Mouse (Mus musculus) neural tube, embryonic 13.5 days (tissue): Measurements from ENCODE around the gene Fastk. TPM values are rescaled to one million over a fixed set of nuclear protein-coding genes. Genes with fewer than 3 reads are reported as not detected.

Source experiments
- ATAC-seq: fragments of 200-750 bp; cut with Nextera tagmentation; 2 replicates; pipeline ENCODE4 v1.8.0; 2017; ENCODE audit warnings: low read depth, mild to moderate bottlenecking, moderate TSS enrichment, moderate library complexity
- H3K27ac ChIP-seq: fragments of 300-500 bp; sonication (generic); replicated peaks from 2 replicates; pipeline ENCODE4 v1.5.1; 2015; ENCODE audit warnings: moderate library complexity, mild to moderate bottlenecking, inconsistent platforms
- H3K27me3 ChIP-seq: fragments of 300-500 bp; sonication (generic); 2 replicates; pipeline ENCODE4 v1.6.1; 2015; ENCODE audit warnings: mild to moderate bottlenecking, inconsistent platforms
- H3K36me3 ChIP-seq: fragments of 300-500 bp; sonication (generic); 2 replicates; pipeline ENCODE4 v1.6.1; 2015; ENCODE audit warnings: mild to moderate bottlenecking, inconsistent platforms
- H3K4me1 ChIP-seq: fragments of 300-500 bp; sonication (generic); replicated peaks from 2 replicates; pipeline ENCODE4 v1.6.1; 2015; ENCODE audit warnings: inconsistent platforms
- H3K4me2 ChIP-seq: fragments of 300-500 bp; sonication (generic); 2 replicates; pipeline ENCODE4 v1.6.1; 2015; ENCODE audit warnings: inconsistent platforms, mild to moderate bottlenecking, moderate library complexity
- H3K4me3 ChIP-seq: fragments of 300-500 bp; sonication (generic); 2 replicates; pipeline ENCODE4 v1.5.1; 2015; ENCODE audit warnings: mild to moderate bottlenecking, inconsistent platforms
- H3K9ac ChIP-seq: fragments of 300-500 bp; sonication (generic); 2 replicates; pipeline ENCODE4 v1.6.1; 2015; ENCODE audit warnings: moderate library complexity, mild to moderate bottlenecking, inconsistent platforms
- H3K9me3 ChIP-seq: fragments of 300-500 bp; sonication (generic); 2 replicates; pipeline ENCODE4 v1.6.1; 2016; ENCODE audit warnings: inconsistent platforms
- WGBS: fragments of 180-500 bp; shearing (Covaris S2); methylation state at CpG from one replicate; pipeline ENCODE4 v1.1.7; 2015; 5-methylcytosine and 5-hydroxymethylcytosine counted together
- polyA plus RNA-seq: library from polyadenylated mRNA; unstranded; fragments of >200 nt; fragmentation: Nextera tagmentation; extraction: Ambion mirVana; gene quantifications from 2 replicates; pipeline ENCODE4 v1.2.1, GENCODE M21; 2015

Fastk gene
- 89.4 and 102 TPM in 2 replicates for polyA plus RNA-seq

DNA sequence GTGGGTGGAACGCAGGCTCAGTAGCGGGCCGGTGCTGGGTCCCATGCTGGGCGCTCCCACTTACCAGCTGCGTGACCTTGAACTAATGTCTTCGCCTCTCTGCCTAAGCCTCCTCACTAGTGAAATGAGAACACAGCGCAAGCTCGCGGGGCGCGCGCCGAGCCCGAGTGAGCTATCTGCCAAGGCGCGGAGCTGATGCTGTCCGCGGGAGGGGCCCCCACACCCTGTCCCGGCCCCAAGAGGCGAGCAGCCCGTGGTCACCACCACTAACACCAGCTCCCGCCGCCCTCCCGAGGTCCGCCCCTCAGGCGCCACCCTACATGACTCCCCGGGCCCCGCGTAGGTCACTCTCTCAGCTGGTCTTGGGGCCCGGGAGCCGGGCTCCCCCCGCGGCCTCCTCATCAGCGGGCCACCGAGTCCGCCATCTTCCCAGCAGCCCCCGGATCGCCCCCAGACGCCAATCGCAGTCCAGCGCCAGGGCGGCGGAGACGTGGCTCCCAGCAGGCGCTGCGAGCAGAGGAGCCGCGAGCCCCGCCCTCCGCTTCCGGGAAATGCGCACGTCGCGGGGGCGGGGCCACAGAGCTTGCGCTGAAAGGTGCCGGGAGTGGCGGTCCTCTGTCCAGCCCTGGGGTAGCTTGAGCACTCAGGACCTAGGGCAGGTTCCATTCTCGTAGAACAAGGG lies at the start of gene Fastk:
TSS of gene Fastk (minus strand) at position 542 of the 682 bp plus-strand sequence.
- Histone ChIP-seq H3K27ac (peak within 1 kb of the TSS; percentile 89), H3K9ac (peak within 1 kb of the TSS; percentile 92), H3K27me3 (no peaks in the 10 kb centered on the region), H3K36me3 (peaks cover 39% of the 10 kb centered on the region), H3K4me2 (peak within 1 kb of the TSS; percentile 97), H3K4me1 (peaks cover 38% of the 10 kb centered on the region), H3K9me3 (no peaks in the 10 kb centered on the region), H3K4me3 (peak within 1 kb of the TSS; percentile 86)
- peak; percentile 79 for ATAC-seq
- WGBS: under 1% methylated on average over 60 of the region's 60 CpGs

GRCm38 (mm10) chr5:24492546-24493285 lies 47.6 kb upstream of the Fastk start:
- Histone ChIP-seq H3K36me3 (peaks cover 86% of the 10 kb centered on the region), H3K4me1 (peaks cover 93% of the 10 kb centered on the region), H3K4me2 (no peak overlapping the region), H3K4me3 (no peak overlapping the region), H3K27ac (no peak overlapping the region), H3K27me3 (no peaks in the 10 kb centered on the region), H3K9ac (no peak overlapping the region), H3K9me3 (no peaks in the 10 kb centered on the region)
- ATAC-seq: no peak
- 84% methylated on average over 16 of the region's 16 CpGs for WGBS

- Histone ChIP-seq H3K9me3 (no peaks in the 10 kb centered on the region), H3K4me1 (peaks cover 93% of the 10 kb centered on the region), H3K27ac (peak overlapping the region; percentile 90), H3K27me3 (no peaks in the 10 kb centered on the region), H3K4me2 (no peak overlapping the region), H3K36me3 (peaks cover 82% of the 10 kb centered on the region), H3K4me3 (no peak overlapping the region), H3K9ac (no peak overlapping the region)
- ATAC-seq: peak; percentile 58
- 17% methylated on average over 14 of the region's 14 CpGs for WGBS
Observed at GRCm38 (mm10) chr5:24490413-24490920, 45.4 kb upstream of the Fastk start.

DNA sequence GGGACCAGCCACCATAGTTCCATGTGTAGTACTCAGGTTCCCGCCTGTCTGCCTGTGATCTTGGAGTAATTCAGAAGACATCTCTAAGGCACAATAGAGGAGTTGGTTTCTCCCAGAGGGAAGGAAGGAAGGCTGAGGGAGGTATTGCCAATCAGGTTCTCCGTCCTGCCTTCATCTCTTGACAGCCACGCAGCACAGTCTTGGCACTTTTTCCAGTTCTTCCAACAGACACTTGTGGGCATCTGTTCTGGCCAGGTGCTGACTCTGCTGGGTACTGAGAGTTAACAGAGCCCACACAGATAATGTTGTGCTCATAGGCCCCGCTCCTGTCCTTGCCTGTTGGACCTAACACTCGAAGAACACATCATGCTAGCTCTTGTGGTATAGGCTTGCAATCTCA lies 41.7 kb upstream of the Fastk start:
- Histone ChIP-seq H3K9ac (no peak overlapping the region), H3K4me2 (no peak overlapping the region), H3K9me3 (no peaks in the 10 kb centered on the region), H3K27ac (peak overlapping the region; percentile 91; the same call in 1 of the 2 replicates), H3K36me3 (peaks cover 76% of the 10 kb centered on the region), H3K4me1 (peaks cover 94% of the 10 kb centered on the region), H3K4me3 (no peak overlapping the region), H3K27me3 (no peaks in the 10 kb centered on the region)
- WGBS: 89% methylated on average over 5 of the region's 5 CpGs
- no peak for ATAC-seq

GRCm38 (mm10) chr5:24486097-24486496 lies 41.0 kb upstream of the Fastk start:
- no peak overlapping the region for H3K4me2 ChIP-seq

GRCm38 (mm10) chr5:24484963-24485362 lies 39.9 kb upstream of the Fastk start:
- H3K9ac ChIP-seq: peak overlapping the region; percentile 55; the same call in 1 of the 2 replicates
- 13% methylated on average over 22 of the region's 22 CpGs for WGBS
- H3K4me2 ChIP-seq: peak overlapping the region; percentile 51
- H3K27ac ChIP-seq: peak overlapping the region; percentile 91
- peak; percentile 60 for ATAC-seq
- H3K9me3 ChIP-seq: no peaks in the 10 kb centered on the region
- peak overlapping the region; percentile 25 for H3K4me3 ChIP-seq
- peaks cover 96% of the 10 kb centered on the region for H3K4me1 ChIP-seq
- H3K27me3 ChIP-seq: no peaks in the 10 kb centered on the region
- H3K36me3 ChIP-seq: peaks cover 74% of the 10 kb centered on the region

More at GRCm38 (mm10) chr5:24486097-24486496, 41.0 kb upstream of the Fastk start:
- Histone ChIP-seq H3K36me3 (peaks cover 74% of the 10 kb centered on the region), H3K4me3 (no peak overlapping the region), H3K9me3 (no peaks in the 10 kb centered on the region), H3K4me1 (peaks cover 94% of the 10 kb centered on the region), H3K27ac (peak overlapping the region; percentile 91), H3K9ac (no peak overlapping the region), H3K27me3 (no peaks in the 10 kb centered on the region)
- ATAC-seq: no peak
- WGBS: 2% methylated on average over 8 of the region's 8 CpGs

DNA sequence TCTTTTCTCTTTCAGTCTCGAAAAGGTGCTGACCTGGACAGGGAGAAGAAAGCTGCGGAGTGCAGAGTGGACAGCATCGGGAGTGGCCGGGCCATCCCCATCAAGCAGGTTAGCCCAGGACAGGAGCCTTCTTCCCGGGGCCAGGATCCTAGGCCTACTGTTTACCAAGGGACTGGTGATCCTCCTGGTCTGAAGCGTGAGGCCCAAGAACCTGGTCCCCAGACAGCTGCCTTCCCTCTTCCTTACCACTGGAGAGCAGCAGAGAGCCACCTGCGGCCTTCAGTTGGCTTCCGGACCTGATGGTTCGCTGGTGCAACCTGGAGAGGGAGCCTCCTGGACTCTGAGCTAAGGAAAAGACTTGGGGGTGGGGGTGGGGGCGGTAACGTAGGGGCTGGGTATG lies 38.2 kb upstream of the Fastk start:
- ATAC-seq: peak; percentile 5; the same call in 1 of the 2 replicates
- H3K9me3 ChIP-seq: no peaks in the 10 kb centered on the region
- H3K27me3 ChIP-seq: no peaks in the 10 kb centered on the region
- no peak overlapping the region for H3K4me3 ChIP-seq
- peak overlapping the region; percentile 42; the same call in 1 of the 2 replicates for H3K27ac ChIP-seq
- H3K4me2 ChIP-seq: no peak overlapping the region
- peak overlapping the region; percentile 27; the same call in 1 of the 2 replicates for H3K9ac ChIP-seq
- peaks cover 79% of the 10 kb centered on the region for H3K4me1 ChIP-seq
- 25% methylated on average over 11 of the region's 11 CpGs for WGBS
- H3K36me3 ChIP-seq: peaks cover 73% of the 10 kb centered on the region

- Histone ChIP-seq H3K9me3 (no peaks in the 10 kb centered on the region), H3K36me3 (peaks cover 73% of the 10 kb centered on the region), H3K27ac (peak overlapping the region; percentile 42), H3K4me2 (no peak overlapping the region), H3K9ac (peak overlapping the region; percentile 31; the same call in 1 of the 2 replicates), H3K27me3 (no peaks in the 10 kb centered on the region), H3K4me3 (no peak overlapping the region), H3K4me1 (peaks cover 71% of the 10 kb centered on the region)
- no peak for ATAC-seq
- WGBS: 51% methylated on average over 40 of the region's 41 CpGs
Observed at GRCm38 (mm10) chr5:24482247-24483079, 37.4 kb upstream of the Fastk start.

DNA sequence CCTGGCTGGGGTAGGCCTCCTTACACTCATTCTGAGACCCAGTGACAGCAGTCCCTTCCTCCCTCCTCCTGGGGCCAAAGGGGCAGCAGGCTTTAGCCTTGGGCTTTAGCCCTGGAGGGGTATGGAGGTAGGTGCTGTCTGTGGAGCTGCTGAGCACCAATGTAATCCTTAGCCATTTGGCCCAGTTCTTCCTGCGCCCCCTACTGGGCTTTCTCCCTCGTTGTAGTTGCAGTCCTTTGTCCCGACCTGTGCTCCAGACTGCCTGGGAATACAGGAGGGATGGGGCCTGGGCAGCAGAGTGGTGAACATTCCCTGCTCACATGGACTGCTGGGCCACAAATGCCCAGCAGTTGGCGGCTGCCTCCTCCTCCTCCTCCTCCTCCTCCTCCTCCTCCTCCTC lies 36.6 kb upstream of the Fastk start:
- ATAC-seq: no peak
- Histone ChIP-seq H3K9ac (no peak overlapping the region), H3K4me3 (no peak overlapping the region), H3K4me1 (peaks cover 63% of the 10 kb centered on the region), H3K27ac (peak overlapping the region; percentile 15; the same call in 1 of the 2 replicates), H3K4me2 (no peak overlapping the region), H3K36me3 (peaks cover 73% of the 10 kb centered on the region), H3K27me3 (no peaks in the 10 kb centered on the region), H3K9me3 (no peaks in the 10 kb centered on the region)
- 14% methylated on average over 4 of the region's 4 CpGs for WGBS

DNA sequence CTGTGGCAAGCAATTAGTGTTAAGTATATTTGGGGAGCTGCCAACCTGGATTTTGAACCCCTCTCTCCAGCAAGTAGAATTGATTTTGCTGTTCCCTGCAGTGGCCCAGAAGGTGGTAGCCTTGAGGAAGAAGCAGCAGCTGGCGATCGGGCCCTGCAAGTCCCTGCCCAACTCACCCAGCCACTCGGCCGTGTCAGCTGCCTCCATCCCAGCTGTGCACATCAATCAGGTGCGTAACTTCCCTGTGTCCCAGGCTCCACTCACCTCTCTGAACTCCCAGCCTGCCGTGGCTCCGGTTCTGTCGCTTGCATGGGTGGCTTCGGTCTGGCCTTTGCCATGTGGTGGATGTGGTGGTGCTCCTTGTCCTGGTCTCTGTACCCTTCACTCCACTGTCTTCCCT lies 32.8 kb upstream of the Fastk start:
- peaks cover 59% of the 10 kb centered on the region for H3K4me1 ChIP-seq
- no peak overlapping the region for H3K4me2 ChIP-seq
- H3K27me3 ChIP-seq: peaks cover 27% of the 10 kb centered on the region
- 79% methylated on average over 9 of the region's 9 CpGs for WGBS
- H3K9ac ChIP-seq: no peak overlapping the region
- no peak overlapping the region for H3K27ac ChIP-seq
- no peak overlapping the region for H3K4me3 ChIP-seq
- H3K9me3 ChIP-seq: no peaks in the 10 kb centered on the region
- peaks cover 59% of the 10 kb centered on the region for H3K36me3 ChIP-seq
- no peak for ATAC-seq

DNA sequence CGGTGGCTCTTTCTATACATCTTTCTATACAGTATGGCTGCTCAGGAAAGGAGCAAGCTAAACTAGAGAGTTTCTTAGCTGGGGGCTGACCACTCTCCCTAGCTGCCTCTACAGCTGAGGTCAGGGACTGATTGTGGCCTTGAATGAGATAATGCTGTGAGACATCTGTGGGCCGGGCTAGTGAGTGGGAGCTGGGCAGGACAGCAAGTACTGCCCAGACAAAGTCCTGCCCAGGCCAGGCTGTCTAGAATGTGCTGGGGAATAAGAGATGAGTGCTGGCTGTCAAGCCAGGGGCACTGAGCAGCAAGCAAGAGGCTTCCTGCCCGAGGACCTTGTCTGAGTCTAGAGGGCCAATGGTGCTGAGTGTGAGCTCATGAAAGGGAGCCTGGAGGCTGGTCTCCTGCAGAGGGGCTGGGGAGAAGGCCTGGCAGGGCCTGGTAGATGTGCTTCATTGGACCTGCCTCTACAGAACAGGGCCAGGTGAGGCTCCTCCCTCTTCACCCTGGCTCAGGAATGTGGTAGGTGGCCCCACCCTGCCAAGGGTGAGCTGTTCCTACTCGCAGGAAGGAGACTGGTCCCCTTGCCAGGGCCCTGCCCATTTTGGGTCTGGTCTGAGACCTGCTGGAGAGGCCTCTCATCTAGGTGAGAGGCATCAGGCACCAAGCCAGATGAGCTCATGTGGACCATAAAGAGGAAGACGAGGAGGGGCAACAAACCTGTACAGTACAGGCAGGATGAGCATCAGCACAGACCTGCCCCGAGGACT lies 30.6 kb upstream of the Fastk start:
- peaks cover 44% of the 10 kb centered on the region for H3K4me1 ChIP-seq
- H3K27me3 ChIP-seq: peaks cover 36% of the 10 kb centered on the region
- no peaks in the 10 kb centered on the region for H3K9me3 ChIP-seq
- H3K36me3 ChIP-seq: peaks cover 42% of the 10 kb centered on the region
- 81% methylated on average over 6 of the region's 6 CpGs for whole genome bisulfite sequencing
- peak overlapping the region; percentile 69 for H3K9ac ChIP-seq
- H3K27ac ChIP-seq: no peak overlapping the region
- peak overlapping the region; percentile 41 for H3K4me3 ChIP-seq
- H3K4me2 ChIP-seq: peak overlapping the region; percentile 70
- ATAC-seq: no peak
